Mouse (Mus musculus) embryonic fibroblast, embryonic 13.5 days (primary cell): ENCODE measurements around the gene Scd4.

Source experiments
- CTCF ChIP-seq: IDR thresholded peaks from 2 replicates; pipeline ENCODE4 v1.5.1; 2011; ENCODE audit warnings: mild to moderate bottlenecking, control low read depth, low read length, moderate library complexity, borderline replicate concordance; ENCODE audit not compliant: insufficient read depth
- POLR2A ChIP-seq: IDR thresholded peaks from 2 replicates; pipeline ENCODE4 v1.6.1; 2011; ENCODE audit warnings: low read depth, mild to moderate bottlenecking, control low read depth, low read length, moderate library complexity

DNA sequence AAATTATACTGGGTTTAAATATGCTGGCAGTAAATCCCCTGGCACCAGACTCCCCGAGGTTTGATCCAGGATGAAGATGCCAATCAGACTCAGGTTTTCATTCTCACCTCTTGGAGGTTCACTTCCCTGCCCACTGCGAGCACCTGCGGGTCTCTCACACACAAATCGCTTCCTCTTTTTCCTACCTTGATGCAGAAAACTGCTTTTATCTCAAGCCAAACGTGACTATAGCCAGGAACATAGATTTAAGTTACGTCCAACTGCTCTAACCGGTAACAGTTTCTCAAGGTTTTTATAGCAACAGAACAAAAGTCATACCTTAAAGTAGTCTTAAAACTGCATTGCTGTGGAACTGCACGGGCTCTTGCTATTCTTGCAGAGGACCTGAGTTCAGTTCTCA, 16.8 kb downstream of the Scd4 start:
- TF ChIP-seq CTCF = no peak
- no peak for TF ChIP-seq POLR2A
